Mouse (Mus musculus): ENCODE results near the gene Plpp6.

DNA sequence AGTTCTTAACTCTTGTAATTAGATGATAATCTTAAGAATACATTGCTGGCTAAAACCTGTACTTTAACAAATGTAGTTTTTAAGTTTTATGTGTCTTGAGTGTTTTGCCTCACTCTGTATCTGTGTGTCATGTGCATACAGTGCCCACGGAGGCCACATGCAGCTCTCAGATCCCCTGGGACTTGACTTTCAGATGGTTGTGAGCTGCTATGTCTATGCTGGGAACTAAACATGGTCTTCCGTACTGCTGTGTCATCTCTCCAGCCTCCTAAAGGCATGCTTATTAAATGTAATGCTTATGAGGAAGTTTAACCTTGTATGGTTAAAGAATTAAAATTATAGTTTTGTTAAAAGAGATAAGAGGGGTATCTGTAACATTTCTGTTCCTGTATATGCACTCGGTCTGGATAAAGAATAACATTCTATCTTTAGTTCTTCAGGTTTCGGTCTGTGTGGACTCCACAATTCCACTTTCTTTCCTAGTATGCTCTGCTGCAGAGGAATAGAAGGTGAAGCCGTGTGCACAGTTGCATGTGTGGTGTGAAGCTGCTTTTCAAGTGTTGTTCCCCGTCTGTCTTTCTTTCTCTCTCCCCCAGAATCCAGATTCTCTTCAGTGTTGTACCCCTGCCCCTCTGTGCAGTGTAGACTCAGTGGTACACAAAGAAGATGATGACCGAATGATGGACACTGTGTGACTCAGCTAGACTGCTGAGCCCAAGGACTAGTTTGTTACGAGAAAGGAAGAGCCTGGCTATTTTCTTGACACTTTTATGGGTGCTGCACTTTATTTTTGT lies 51.9 kb downstream of the Plpp6 start:
- TF ChIP-seq CTCF (IDR thresholded peaks at IDR 0.05; ENCODE audit: extremely low read depth, insufficient read depth, low read length) (no peak), POLR2A (IDR thresholded peaks at IDR 0.05; ENCODE audit: extremely low read depth, insufficient read depth, low read length) (no peak)

All from cortical plate, adult 2 months (tissue).